Mouse (Mus musculus) liver, postnatal 0 days (tissue): Measurements from ENCODE around the gene Accs. TPM values are rescaled to one million over a fixed set of nuclear protein-coding genes. Genes with fewer than 3 reads are reported as not detected.

ENCODE experiments used
- ATAC-seq: fragments of 200-750 bp; cut with Nextera tagmentation; 2 replicates; pipeline ENCODE4 v1.8.0; 2017; ENCODE audit warnings: mild to moderate bottlenecking, moderate library complexity
- DNase-seq: peaks from one replicate; pipeline ENCODE4 v3.0.0-alpha.2; 2016
- H3K27ac ChIP-seq: fragments of 300-500 bp; sonication (generic); 2 replicates; pipeline ENCODE4 v1.5.1; 2014; ENCODE audit warnings: antibody characterized with exemption, moderate library complexity, mild to moderate bottlenecking, low read depth
- H3K27me3 ChIP-seq: fragments of 300-500 bp; sonication (generic); 2 replicates; pipeline ENCODE4 v1.6.1; 2014; ENCODE audit warnings: low read length, control low read depth, mixed read lengths; ENCODE audit not compliant: insufficient read depth
- H3K36me3 ChIP-seq: fragments of 300-500 bp; sonication (generic); replicated peaks from 2 replicates; pipeline ENCODE4 v1.6.1; 2014; ENCODE audit warnings: mild to moderate bottlenecking, control low read depth, low read length, moderate library complexity, mixed read lengths; ENCODE audit not compliant: insufficient read depth
- H3K4me1 ChIP-seq: fragments of 300-500 bp; sonication (generic); 2 replicates; pipeline ENCODE4 v1.6.1; 2014; ENCODE audit warnings: antibody characterized with exemption, mild to moderate bottlenecking, control low read depth; ENCODE audit not compliant: insufficient read depth
- H3K4me2 ChIP-seq: fragments of 300-500 bp; sonication (generic); 2 replicates; pipeline ENCODE4 v1.6.1; 2014; ENCODE audit warnings: low read depth, mild to moderate bottlenecking, low read length, moderate library complexity, mixed read lengths
- H3K4me3 ChIP-seq: fragments of 300-500 bp; sonication (generic); 2 replicates; pipeline ENCODE4 v1.5.1; 2014; ENCODE audit warnings: low read depth, low read length
- H3K9ac ChIP-seq: fragments of 300-500 bp; sonication (generic); replicated peaks from 2 replicates; pipeline ENCODE4 v1.6.1; 2014; ENCODE audit warnings: mild to moderate bottlenecking, moderate library complexity
- H3K9me3 ChIP-seq: fragments of 300-500 bp; sonication (generic); 2 replicates; pipeline ENCODE4 v1.6.1; 2016; ENCODE audit warnings: mild to moderate bottlenecking, control low read depth, low read length, mixed read lengths
- CTCF ChIP-seq: sonication (generic); IDR thresholded peaks from 2 replicates; pipeline ENCODE4 v1.5.1; 2016; ENCODE audit warnings: antibody characterized with exemption, low read depth
- EP300 ChIP-seq: IDR thresholded peaks from 2 replicates; pipeline ENCODE4 v1.6.1; 2016; ENCODE audit warnings: antibody characterized with exemption, low read depth, mild to moderate bottlenecking
- WGBS: fragments of 180-500 bp; shearing (Covaris S2); extraction: QIAGEN DNeasy Blood & Tissue Kit; methylation state at CpG from one replicate; pipeline ENCODE4 v1.1.7; 2014; ENCODE audit not compliant: insufficient replicate concordance; 5-methylcytosine and 5-hydroxymethylcytosine counted together
- polyA plus RNA-seq: library from polyadenylated mRNA; unstranded; fragments of >200 nt; fragmentation: Nextera tagmentation; extraction: Ambion mirVana; gene quantifications from 2 replicates; pipeline ENCODE4 v1.2.1, GENCODE M21; 2015

Gene Accs
- polyA plus RNA-seq, 1 experiment from 2014 or later, result 1.6 TPM

DNA sequence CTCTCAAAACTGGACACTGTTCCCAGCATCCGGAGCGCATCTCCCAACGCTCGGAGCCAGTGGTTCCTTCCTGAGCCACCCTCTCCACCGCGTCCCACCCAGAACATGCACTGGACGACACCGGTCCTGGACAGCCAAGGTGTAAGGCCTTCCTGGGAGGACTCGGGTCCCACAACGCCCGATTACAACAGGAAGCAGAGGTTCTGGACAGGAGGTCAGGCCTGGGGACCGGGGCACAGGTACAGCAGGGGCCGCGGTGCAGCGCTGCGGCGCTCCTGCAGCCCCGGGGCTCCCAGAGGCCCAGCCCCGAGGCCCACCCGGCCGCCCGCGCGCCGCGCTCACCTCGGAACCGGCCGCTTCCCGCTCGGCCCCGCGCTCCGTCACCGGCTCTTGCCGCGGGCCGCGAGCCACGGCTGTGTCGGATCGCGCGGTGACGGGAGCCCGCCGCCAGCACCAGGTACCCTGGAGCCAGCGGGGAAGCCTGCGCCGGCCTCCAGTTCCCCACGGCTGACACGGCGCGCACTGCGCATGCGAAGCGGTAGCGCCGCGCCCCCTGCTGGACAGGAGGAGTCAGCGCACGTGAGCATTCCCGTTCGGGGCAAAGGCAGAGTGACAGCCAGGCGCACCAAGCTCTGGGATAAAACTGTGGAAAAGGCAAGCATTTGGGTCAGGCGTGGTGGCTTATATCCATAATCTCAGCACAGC, 27.5 kb downstream of the Accs start, which contains the start of gene Ext2:
TSS of gene Ext2 (minus strand) at position 524 of the 705 bp plus-strand sequence.
- Histone ChIP-seq H3K36me3 (no peaks in the 10 kb centered on the region), H3K4me3 (peak within 1 kb of the TSS; percentile 85), H3K27ac (no peak within 1 kb of the TSS), H3K9ac (peak within 1 kb of the TSS; percentile 87), H3K4me1 (peaks cover 9% of the 10 kb centered on the region), H3K9me3 (no peaks in the 10 kb centered on the region), H3K4me2 (peak within 1 kb of the TSS; percentile 94), H3K27me3 (no peaks in the 10 kb centered on the region)
- ATAC-seq, result peak; percentile 90
- DNase-seq, result peak; percentile 91
- under 1% methylated on average over 49 of the region's 66 CpGs for WGBS
- TF ChIP-seq EP300 (no peak), CTCF (peak; percentile 99)

GRCm38 (mm10) chr2:93817791-93818190, 32.0 kb downstream of the Accs start:
- Histone ChIP-seq H3K4me2 (no peak overlapping the region), H3K27me3 (no peaks in the 10 kb centered on the region), H3K4me3 (no peak overlapping the region), H3K9me3 (no peaks in the 10 kb centered on the region), H3K9ac (no peak overlapping the region), H3K27ac (no peak overlapping the region), H3K36me3 (peaks cover 3% of the 10 kb centered on the region; the same call in 1 of the 2 replicates), H3K4me1 (peaks cover 9% of the 10 kb centered on the region)
- TF ChIP-seq EP300 (no peak), CTCF (no peak)
- 70% methylated on average over 5 of the region's 5 CpGs for WGBS
- DNase-seq, result no peak
- no peak for ATAC-seq

- no peaks in the 10 kb centered on the region for H3K4me1 ChIP-seq
- peaks cover 5% of the 10 kb centered on the region; the same call in 1 of the 2 replicates for H3K36me3 ChIP-seq
- no peaks in the 10 kb centered on the region for H3K9me3 ChIP-seq
- H3K4me2 ChIP-seq, result no peak overlapping the region
- no peak overlapping the region for H3K4me3 ChIP-seq
- DNase-seq (no peak), ATAC-seq (no peak)
- no peak overlapping the region for H3K9ac ChIP-seq
- H3K27ac ChIP-seq, result no peak overlapping the region
- TF ChIP-seq CTCF, result no peak
- TF ChIP-seq EP300, result no peak
- H3K27me3 ChIP-seq, result no peaks in the 10 kb centered on the region
- WGBS, result 94% methylated on average over 22 of the region's 22 CpGs
These were observed 36.4 kb downstream of the Accs start for GRCm38 (mm10) chr2:93813343-93813742.

DNA sequence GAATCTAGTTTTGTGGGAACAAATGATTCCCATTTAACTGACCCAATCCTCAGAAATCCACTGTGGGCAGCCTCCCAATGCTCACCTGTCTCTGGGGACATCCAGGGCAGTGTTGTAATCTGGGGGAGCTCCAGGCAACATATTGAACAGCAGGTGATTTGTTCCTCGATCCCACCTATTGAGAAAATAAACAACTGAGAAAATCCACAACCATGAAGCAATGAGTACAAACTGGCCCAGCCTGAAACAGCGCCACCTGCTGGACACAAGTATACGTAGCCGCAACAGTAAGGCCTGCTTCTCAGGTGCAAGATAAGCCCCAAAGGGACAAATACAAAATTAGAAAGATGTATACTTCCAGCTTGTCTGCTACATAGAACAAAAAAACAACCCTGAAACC, 37.9 kb downstream of the Accs start:
- peak; percentile 84 for ATAC-seq
- Histone ChIP-seq H3K4me2 (no peak overlapping the region), H3K4me3 (no peak overlapping the region), H3K4me1 (no peaks in the 10 kb centered on the region), H3K36me3 (peaks cover 8% of the 10 kb centered on the region; the same call in 1 of the 2 replicates), H3K27me3 (no peaks in the 10 kb centered on the region), H3K27ac (no peak overlapping the region), H3K9me3 (no peaks in the 10 kb centered on the region), H3K9ac (no peak overlapping the region)
- no peak for TF ChIP-seq EP300
- TF ChIP-seq CTCF, result peak; percentile 95
- WGBS, result 29% methylated on average over 4 of the region's 4 CpGs
- DNase-seq, result peak; percentile 79

DNA sequence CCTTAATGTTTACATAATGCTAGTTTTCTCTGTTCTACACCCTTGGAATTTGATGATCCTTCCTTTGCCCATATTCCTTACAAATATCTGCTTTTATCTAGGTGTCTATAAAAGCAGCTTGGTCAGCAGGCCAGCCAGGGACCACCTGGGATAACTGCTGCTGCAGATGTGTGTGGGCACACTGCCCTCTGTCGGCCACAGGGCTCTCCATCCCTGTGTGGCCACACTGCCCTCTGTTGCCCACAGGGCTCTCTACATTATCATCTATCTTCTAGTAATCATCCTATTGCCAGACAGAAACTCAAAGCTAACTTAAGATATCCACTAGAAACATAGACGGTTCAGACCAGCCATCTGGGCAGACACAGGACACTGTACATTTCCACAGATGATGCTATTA, 39.8 kb downstream of the Accs start:
- Histone ChIP-seq H3K9me3 (no peaks in the 10 kb centered on the region), H3K4me2 (no peak overlapping the region), H3K4me3 (no peak overlapping the region), H3K27ac (no peak overlapping the region), H3K27me3 (no peaks in the 10 kb centered on the region), H3K9ac (no peak overlapping the region), H3K4me1 (no peaks in the 10 kb centered on the region), H3K36me3 (peaks cover 9% of the 10 kb centered on the region; the same call in 1 of the 2 replicates)
- WGBS, result 5% methylated on average over 2 of the region's 2 CpGs
- no peak for ATAC-seq
- no peak for TF ChIP-seq EP300
- TF ChIP-seq CTCF, result peak; percentile 83
- DNase-seq, result peak; percentile 46

- Histone ChIP-seq H3K9ac (no peak overlapping the region), H3K4me1 (no peaks in the 10 kb centered on the region), H3K27me3 (no peaks in the 10 kb centered on the region), H3K9me3 (no peaks in the 10 kb centered on the region), H3K4me3 (no peak overlapping the region), H3K27ac (no peak overlapping the region), H3K4me2 (no peak overlapping the region), H3K36me3 (peaks cover 7% of the 10 kb centered on the region; the same call in 1 of the 2 replicates)
- no peak for TF ChIP-seq CTCF
- TF ChIP-seq EP300, result no peak
- ATAC-seq (no peak), DNase-seq (no peak)
- 78% methylated on average over 5 of the region's 5 CpGs for WGBS
These were observed 41.7 kb downstream of the Accs start for GRCm38 (mm10) chr2:93808071-93808470.
